Mouse (Mus musculus): ENCODE data around the gene Btbd6.

Btbd6 gene

DNA sequence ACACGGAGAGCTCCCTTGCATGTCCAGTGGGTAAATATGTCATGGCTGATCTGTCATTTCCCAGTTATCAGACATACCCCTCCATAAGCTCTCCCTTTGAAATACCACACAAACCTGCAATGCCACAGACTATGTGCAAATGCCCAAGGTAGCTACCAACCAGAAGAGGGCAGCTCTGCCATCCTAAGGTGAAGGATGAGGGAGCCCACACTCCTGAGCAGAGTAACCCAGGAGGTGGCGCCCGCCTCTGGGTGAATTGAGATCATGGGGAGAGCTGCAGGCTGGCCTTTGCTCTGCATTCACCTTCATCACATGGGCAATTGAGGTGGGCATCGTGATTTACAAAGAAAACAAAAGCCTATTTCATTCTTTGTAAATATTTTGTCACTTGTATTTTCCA is 28.7 kb downstream of the Btbd6 start:
- peak; percentile 77 for DNase-seq (ENCODE audit: low read depth, low spot score)

- no peak for DNase-seq (ENCODE audit: low read depth, low spot score)
Measured at GRCm38 (mm10) chr12:113011702-113012360, 35.5 kb downstream of the Btbd6 start.

GRCm38 (mm10) chr12:113012443-113012842 is 36.2 kb downstream of the Btbd6 start:
- no peak for DNase-seq (ENCODE audit: low read depth, low spot score)

DNA sequence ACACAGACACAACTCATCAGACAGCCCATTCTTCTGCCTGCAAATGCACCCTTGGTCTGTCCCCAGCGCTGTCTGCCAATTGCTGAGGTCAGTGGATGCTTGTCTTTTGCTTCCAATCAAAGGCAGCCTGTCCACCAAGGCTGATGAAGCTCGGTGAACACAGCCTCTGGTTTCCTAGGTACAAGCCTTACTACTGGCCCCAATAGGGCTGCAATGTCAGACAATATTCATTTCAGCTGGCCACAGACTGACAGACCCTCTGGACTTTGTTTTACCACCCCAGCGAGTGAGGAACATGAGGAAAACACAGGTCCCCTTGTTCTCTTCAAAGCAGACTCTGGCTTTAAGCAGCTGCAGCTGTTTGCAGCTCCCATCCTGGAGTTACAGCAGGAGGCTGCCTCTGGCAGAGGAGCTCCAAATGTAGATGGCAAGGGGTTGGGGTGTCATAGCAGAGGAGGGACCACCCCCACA is 36.8 kb downstream of the Btbd6 start:
- DNase-seq (ENCODE audit: low read depth, low spot score): no peak

DNA sequence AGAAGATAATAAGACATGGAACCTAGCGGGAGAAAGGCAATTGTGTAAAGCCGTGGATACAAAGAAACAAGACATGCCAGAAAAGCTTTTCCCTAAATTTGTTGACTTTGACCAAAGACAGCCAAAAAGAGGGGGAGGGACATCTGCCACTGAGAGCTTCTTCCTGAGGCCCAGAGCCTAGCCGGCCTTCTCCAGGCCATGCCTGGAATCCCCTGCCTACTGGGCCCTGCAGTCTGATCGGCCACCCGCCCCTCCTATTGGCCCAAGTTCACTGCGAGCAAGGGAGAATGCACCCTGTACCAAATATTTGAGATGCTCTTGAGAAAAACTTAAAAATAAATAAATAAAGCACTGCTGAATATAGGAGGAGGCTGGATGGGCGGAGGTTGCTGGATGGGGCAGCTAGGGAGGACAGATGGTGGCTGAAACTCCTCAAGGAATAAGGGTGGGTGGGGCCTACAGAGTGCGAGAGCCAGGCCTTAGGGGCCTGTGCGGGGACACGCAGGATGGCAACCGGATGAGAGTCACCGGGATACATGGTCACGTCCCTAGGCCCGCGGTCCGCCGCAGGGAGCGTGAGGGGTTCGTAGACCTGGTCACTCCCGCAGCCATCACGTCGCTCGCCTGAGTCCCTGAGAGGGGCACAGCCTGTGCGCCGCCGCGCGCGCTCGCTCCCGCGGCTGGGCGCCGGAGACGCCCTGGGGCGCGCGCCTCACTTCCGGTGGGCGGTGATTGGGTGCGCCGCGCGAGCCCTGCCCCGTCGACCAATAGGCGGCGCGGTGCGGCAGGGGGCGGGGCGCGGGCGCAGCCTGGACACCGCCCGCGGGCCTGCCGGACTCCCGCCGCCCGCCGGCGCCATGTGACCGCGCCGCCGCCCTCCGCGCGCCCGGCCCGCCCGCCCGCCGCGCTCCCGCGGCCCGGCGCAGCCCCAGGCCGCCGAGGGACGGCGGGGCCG is 37.6 kb downstream of the Btbd6 start, which contains the start of gene Pacs2:
Gene Pacs2 (plus strand): TSS at position 905 of the 955 bp plus-strand sequence.
- peak; percentile 93 for DNase-seq (ENCODE audit: low read depth, low spot score)

DNA sequence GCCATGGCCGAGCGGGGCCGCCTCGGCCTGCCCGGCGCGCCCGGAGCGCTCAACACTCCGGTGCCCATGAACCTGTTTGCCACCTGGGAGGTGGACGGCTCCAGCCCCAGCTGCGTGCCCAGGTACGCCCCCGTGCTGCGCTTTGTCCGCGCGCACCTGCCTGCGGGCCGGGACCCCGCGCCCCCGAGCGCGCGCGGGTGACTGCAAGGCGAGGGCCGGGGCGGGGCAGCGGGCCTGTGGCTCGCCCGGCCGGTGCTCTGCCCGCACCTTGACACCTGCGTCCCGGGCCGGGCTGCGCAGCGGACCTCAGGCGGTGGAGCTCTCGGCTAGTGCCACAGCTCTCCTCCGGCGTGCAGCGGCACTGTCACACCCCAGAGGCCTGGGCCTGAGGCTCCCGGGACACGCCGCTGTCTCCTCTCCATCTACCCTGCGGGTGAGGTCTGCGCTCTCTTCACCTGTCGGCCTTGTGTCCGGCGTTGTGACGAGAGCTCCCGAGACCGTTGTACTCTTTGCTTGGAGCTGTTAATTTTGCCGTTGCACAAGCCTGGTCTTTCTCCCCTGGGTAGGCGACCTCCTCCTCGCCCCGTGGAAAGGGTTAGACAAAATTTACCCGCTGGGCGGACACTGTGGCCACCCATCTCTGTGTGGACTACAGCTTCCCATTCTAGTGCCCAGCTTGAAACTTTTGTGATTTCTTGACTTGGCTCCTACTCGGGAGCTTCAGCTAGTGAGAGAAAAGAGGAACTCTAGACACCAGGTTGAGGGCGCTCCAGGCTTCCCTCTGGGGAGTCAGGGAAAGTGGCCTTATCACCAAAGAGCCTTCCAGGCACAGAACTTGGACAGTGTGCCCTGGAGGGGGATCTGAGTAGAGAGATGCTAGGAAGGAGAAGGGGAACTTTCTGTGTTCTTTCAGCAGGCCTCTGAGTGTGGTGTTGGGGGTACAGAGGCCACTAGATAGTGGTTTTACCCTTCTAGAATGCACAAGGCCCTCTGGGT is 38.6 kb downstream of the Btbd6 start:
- DNase-seq (ENCODE audit: low read depth, low spot score): peak; percentile 77

DNA sequence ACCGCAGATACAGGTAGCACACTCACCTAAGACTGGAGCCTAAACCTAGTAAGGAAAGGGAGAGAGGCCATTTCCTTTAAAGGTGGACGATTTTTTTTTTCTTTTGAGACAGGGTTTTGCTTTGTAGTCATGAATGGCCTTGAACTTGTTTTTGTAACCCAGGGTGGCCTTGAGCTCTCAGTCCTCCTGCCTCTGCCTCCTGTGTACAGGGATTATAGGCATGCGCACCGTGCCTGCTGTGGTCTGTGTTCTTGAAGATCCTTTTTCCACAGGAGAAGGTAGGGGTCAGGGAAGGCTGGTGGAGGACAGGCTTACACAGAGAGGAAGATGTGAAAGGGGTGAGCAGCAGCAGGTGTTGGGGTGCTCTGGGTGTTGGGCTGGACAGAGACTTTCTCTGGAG is 39.7 kb downstream of the Btbd6 start:
- no peak for DNase-seq (ENCODE audit: low read depth, low spot score)

- DNase-seq (ENCODE audit: low read depth, low spot score): no peak
Measured at GRCm38 (mm10) chr12:113016976-113017375, 40.7 kb downstream of the Btbd6 start.

GRCm38 (mm10) chr12:113017429-113017984 is 41.2 kb downstream of the Btbd6 start:
- DNase-seq (ENCODE audit: low read depth, low spot score): no peak

DNA sequence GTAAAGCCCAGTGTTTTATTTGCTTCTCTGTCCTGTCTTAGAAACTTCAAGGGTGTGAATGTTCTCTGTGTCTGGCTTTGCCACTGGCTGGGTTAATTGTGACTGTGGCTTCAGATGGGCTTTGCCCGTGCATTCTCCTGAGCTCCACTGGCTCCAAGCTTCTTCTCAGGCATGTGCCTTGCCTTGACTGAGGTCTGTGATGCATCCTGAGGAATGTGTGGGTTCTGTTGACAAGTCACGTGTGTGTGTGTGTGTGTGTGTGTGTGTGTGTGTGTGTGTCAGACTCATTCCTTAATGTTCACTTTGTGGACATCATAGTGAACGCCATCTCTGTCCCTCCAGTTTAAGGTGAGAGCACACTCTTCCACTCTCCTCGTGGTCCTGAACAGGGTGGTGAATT is 42.5 kb downstream of the Btbd6 start:
- DNase-seq (ENCODE audit: low read depth, low spot score): no peak

- no peak for DNase-seq (ENCODE audit: low read depth, low spot score)
Measured at GRCm38 (mm10) chr12:113021488-113021887, 45.2 kb downstream of the Btbd6 start.

DNA sequence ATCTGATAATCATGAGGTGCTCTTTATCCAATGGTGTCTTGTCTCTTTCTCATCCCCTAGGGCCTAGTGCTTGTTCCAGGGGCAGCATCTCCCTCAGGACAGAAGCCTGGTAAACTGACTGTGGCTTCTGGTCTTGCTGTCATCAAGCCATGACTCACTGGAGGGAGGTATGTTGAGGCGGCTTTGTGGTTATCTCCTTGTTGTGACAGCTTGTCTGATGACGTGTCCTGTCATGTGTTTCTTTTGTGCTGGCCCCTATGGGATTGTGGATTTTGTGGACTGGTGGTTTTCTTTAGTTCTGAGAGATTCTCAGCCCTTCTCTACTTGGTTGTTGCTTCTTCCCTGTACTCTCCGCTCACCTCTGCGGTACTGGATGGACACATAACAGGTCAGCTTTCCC is 46.8 kb downstream of the Btbd6 start:
- DNase-seq (ENCODE audit: low read depth, low spot score): no peak

- DNase-seq (ENCODE audit: low read depth, low spot score): no peak
Measured at GRCm38 (mm10) chr12:113026557-113026956, 50.3 kb downstream of the Btbd6 start.

- no peak for DNase-seq (ENCODE audit: low read depth, low spot score)
Measured at GRCm38 (mm10) chr12:113027495-113027894, 51.2 kb downstream of the Btbd6 start.

DNA sequence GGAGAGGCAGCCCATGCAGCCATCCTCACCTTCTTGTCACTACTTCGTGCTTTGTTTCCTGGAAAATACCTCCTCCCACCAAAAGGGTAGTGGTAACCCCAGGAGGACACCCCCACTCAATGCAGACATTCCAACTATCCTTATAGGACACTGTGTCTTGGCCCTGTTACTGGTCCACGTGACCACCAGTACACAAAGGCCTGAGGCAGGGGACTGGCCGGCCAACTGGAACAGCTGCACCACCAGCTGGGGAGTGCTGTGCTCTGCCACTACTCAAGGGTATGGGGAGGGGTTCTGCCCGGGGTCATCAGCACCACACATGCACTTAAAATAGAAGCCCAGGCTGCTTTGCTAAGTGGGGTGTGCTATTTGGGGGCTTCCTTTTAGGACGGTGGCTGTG is 51.8 kb downstream of the Btbd6 start:
- no peak for DNase-seq (ENCODE audit: low read depth, low spot score)

Data from A20 (cell line).